Mouse (Mus musculus): ENCODE results near the gene Pdzd2. TPM values are rescaled to one million over a fixed set of nuclear protein-coding genes. Genes with fewer than 3 reads are reported as not detected.
A peak's percentile ranks its signal among the peaks of the same experiment; 100 is the strongest.

Gene Pdzd2
- total RNA-seq, 2 experiments from 2014 or later: 178 to 205 TPM

DNA sequence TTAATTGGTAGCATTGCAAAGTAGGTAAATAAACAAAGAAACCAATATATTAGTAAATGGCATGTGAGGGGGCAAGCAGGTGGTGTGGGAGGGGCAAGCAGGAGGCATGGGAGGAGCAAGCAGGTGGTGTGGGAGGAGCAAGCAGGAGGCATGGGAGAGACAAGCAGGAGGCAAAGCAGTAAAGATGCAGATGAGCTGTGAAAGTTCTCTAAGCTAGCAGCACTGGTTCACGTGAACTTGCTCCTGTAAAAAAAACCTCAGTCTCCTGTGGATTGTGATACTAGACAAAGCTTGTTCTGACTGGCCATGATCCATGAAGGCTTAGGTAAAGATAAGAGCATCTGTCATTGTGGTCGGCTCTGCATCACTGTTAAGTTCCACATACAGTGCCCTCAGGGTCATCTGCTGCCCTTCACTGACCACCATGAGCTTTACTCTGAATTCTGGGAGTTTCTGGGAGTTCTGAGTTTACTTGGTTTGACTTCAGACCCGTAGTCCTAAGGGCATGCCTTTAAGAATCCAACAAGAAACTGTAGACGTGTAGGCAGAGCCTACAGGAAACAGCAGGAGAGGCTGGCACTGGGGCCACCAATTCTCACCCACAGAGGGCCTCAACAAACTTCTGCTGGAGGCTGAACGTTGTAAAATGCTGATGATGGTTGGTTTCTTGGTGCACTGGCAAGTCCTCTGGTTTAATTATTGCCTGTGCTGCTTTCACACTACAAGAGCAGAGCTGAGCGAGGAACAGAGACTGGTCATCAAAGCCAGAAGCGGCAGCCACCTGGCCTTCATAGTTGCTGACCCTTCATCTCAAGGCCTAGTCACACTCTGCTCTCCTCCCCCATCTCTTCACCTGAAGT, 309.9 kb downstream of the Pdzd2 start:
- no peak for DNase-seq

DNA sequence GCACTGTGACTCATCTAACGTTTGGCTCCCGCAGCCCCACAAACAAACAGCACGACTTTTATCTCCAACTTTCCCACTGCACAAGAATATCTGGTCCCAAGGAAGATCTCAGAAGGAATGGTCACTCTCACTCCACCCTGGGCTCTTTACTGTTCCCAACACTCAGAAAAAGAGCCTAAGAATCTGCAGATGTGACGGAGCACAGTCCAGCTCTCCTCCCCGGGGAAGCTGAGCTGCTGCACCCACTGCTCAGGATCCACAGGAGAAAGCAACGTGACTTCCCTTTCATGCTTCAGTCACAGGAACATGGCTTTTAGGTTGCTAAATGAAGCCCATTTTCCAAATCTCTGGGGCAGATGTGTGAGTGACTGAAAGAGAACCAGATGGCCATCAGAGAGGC, 311.9 kb downstream of the Pdzd2 start:
- no peak for DNase-seq

DNA sequence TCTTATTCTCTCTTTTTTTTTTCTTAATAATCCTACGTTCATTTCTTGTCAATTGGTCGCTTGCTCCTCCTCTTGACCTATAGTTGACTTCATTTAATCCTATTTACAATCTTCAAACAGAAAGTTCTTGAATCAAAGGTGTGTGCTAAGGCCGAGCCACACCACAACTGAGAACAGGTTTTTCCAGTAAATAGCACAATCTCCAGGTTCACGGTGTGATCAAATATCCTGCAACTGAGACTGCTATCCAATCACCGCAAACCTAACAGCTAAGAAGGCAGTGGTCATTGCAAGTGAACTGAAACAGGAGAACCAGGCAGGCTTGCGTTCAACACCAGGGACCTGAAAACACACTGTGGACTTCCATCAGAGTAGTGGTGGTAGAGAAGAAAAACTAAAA, 313.4 kb downstream of the Pdzd2 start:
- no peak for DNase-seq

DNA sequence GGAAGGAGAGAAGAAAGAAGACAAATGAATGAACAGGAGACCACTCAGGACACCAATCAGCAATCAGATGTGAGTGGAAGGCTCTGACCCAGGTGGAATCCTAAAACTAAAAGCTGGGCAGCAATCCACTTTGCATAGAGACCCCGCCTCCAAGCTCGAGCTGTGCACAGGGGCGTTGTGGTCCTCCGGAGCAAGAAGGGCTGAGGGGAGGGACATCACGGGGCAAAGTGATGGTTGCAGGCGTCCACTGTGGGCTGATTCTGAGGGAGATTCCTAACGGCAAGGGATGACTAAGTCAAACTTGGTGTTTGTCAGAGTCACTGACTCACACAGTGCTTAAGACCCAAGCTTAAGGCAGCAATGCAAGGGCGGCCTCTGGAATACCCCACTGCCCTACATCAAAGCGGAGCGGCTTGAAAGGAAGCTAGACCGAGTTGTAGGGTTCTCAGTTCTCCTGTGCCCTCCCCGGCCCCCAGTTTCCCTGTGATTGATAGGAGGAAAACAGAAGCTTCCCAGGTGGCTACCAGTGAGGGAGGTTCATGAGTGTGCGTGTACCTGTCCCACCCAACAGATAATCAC, 314.6 kb downstream of the Pdzd2 start:
- no peak for DNase-seq

DNA sequence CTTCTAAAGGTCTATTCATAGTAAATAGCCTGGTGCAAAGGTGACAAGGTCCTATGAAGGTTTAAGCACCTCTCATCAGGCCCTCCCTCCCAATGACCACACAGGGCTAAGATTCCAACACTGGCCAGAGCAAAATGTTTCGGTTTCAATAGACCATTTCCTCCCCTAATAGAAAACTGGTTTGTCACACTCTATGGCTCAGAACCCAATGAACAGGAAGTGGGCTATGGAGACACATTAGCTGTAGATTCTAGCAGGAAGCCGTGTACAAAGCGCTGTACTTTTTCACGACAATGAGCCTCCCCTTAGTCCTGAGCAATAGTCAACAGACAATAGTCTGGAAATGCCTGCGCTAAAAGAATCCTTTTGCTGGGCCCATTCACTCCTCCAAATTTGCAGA, 315.5 kb downstream of the Pdzd2 start:
- no peak for DNase-seq

DNA sequence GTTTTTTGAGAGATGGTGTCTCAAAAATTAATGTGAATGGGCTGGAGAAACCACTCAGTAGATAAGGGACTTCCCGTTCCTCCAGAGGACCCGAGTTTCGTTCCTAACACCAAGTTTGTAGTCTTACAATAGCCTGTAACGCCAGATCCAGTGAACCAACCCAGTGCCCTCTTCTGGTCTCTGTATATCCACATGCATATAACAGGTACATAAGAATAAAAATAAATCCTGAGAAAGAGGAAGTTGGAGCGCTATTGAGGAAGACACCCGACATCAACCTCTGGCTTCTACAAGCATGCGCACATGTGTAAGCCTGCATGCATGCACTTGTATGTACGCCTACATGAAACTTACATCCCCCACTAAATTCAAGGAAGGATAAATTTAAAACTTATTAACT, 318.8 kb downstream of the Pdzd2 start:
- no peak for DNase-seq

DNA sequence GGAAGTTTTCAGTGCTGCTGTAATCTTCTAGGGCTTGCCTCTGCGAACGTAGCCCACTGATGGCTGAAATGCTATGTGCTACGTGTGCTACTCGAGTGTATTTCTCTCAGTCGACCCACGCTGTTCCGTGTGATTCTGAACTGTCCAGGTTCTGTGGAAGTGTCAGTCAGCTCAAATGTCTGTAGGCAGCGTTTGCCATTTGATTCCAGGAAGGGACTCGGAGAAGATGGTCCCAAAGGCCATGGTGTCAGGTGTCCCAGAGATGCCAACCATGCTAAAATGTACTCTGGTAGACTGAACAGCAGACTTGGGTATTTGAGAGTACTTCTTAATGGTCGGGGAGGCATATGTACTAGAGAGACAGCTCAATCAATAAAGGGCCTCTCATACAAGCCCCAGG, 319.3 kb downstream of the Pdzd2 start:
- DNase-seq: no peak

DNA sequence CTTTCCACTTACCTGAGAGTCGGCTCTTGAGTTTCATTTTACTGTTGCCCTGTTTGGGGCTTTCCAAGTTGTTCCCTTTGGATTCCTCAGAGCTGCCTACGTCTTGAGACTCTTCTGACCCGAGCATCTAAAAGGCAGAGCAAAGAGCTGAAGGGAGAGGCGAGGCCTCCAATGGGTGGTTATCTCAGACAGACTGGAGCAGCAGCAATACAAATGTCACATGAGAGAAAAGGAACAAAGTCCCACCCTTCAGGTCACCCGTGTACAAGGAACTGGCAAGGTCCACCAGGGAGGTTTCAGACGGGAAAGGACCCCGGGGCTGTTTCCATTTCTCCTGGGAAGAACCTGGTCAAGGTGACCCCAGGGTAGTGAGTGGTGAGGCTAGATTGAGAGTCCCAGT, 320.3 kb downstream of the Pdzd2 start:
- no peak for DNase-seq

DNA sequence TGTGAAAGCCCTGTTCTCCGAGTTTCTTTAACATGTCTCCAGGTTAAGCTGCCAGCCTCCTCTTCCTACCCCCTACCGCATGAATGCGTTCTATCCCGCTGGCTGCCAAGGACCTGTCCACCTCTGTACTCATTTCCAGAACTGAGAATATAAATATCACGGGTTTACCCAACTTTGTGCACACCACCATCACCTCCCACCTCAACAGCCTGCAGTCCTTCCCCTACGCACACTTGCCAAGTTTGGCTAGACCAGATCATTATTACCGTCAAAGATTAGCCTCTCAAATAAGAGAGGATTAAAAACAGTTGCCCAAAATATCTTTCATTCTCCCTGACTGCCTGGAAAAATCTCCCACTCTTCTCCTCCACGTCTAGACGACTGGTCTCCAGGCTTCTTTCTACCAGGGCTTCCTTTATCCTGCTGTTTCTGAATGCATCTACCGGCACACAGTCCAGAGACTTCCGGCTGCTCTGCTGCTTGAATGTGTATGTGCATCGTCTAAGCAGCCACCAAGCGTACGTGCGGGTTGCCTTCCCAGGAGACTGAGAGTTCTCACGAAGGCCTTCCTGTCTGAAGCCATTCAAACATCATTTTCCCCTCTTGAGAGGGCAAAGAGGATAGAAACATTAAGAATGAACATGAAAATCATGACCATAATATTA, 324.1 kb downstream of the Pdzd2 start:
- peak; percentile 30 for DNase-seq

DNA sequence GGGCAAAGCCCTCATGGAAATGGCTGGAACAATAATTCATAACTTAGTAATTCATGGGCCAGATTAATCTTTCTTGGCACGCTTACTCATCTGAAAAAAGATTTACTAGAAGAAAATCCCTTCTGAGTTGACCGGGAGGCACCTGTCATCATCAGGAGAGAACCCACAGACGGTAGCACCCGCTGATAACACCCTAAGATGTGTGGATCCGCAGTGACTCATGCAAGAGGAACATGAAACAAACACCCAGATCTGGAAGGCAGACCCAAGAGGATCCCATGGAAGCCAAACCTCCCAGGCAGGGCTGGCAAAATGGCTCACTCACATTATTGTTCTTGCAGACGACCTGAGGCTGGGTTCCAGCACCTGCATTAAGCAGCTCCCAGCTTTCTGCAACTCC, 325.0 kb downstream of the Pdzd2 start:
- no peak for DNase-seq

DNA sequence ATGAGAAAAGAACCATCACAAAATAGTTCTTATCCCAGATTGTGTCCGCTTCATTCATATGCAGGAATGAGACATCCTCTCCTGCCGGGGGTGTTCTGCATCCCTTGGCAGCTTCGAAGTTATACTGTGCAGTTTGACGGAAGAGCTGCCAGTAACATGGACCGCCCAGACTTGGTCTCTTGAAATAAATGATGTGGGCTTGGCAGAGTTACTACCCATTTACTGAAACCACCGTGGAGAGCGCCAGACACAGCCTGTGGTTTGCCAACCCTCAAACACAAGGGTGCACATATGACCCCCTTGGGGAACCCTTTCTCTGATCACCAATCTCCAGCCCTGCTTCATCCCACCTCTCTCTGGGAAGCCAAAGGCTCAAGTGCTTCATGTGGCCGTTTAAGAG, 331.5 kb downstream of the Pdzd2 start:
- no peak for DNase-seq

DNA sequence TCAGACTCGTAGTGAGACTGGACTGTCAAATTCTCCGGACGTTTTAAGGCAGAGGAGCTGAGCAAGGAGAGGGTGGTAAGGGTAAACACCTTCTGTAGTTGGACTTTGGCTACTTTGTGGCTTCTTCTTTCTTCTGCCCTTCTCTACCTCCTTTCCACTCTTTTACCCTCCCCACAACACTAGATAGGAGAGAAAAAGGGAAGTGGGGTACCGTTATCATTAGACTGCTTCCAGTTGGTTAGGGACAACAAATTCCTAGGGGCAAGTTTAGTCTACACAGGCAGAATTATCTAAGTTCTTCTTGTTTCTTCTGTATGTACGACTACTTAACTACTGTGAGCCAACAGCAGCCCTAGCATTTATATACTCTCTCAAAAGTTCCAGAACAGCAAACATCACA, 334.1 kb downstream of the Pdzd2 start:
- DNase-seq: no peak

DNA sequence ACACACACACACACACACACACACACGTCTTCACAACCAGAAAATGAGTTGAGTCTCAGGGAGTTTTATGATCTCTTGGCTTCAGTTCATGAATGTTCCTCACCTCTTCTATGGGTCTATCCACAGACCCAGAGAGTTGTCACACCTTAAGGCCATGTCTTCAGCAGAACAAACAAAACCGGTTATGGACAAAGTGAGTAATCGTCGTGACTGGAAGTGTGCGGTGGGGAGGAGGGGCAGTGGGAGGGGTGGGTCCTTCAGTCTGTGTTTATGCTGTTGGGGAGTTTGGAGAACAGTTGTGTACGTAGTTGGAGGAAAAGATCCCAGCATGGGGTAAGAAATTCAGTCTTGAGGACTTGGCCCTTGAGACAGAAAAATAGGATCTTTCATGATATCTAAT, 342.7 kb downstream of the Pdzd2 start:
- no peak for DNase-seq

DNA sequence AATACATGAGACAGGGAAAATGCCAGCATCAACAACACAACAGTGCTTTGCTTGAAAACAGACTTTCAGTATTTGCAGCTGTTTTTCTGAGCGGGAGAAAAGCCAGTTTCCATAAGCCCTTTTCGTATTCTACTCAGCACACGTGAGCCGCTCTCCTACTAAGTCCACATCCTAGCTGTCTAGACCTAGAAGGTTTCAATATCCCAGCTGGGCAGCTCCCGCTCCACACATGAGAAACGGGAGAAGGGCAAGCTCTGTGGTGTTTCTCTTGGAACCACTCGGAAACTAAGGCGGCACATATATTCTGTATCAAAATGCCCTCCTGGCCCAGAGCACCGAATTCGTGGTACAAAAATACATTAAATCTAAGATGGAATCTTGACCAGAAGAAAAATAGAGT, 345.0 kb downstream of the Pdzd2 start:
- DNase-seq: no peak

DNA sequence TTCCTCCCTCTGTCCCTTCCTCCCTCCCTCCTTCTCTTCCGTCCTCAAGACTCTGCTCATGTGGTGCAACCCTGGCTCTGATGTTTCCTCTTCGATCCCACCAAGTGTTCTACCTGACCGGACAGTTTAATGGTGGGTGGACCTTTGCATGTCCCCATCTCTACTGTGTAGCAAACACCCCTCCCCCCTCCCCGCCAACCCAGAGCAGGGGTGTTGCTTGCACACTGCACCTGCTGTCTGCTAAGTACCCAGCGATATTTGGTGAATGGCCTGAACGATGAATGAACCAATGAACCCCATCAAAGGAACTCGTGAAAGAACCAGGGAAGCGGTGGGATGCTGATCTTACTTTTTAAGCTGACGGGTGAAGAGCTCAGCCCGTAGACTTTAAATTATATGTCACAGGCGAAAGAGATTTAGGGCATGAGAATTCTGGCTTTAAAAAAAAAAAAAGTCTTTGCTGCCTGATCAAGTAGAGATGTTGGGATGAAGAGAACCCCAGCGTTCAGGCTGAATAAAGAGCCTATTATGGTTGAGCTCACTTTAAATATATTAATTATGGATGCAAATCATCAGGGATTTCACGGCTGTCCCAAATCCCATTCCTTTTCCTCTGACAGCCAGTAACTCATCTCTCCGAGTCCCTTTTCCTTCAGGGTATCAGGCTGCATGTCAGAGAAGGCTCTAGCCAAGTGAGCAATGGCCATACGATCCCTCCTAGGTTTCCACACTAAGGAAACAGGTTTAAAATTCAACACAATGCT, 350.8 kb downstream of the Pdzd2 start:
- DNase-seq: no peak

DNA sequence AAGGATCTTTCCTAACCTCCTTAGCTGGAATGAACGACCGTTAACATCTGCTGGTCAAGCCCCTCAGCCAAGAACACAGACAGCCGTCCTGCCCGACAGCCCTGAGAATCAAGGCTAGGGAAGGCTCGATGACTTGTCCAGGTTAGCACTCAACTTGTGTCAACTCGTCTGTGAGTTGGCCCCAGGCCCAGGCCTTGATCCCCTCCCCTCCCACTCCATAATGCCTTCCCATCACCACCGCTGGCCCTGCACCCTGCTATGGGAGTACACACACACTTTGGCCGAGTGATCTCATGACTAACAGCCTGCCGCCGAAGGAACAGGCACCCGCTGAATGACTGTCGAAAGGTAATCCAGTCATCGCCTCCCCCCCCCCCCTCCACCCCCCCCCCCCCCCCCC, 355.0 kb downstream of the Pdzd2 start:
- no peak for DNase-seq

DNA sequence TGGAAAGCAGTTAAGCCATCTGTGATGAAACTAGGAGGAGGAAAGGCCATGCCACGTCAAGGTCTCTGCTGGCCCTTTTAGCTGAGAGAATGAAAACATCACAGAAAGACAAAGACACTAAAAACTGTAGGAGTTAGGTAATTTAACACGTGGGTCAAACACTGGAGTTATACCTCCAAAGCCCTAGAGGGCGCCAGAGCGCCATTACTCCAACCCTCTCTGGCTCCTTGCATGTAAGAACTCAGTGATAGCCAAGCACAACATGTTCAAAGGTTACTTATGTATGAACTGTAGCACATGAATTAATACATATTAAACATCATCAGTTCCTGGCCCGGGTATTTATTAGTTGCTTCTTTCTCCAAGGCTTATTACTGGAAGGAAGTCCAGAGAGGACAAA, 359.2 kb downstream of the Pdzd2 start:
- peak; percentile 59 for DNase-seq

DNA sequence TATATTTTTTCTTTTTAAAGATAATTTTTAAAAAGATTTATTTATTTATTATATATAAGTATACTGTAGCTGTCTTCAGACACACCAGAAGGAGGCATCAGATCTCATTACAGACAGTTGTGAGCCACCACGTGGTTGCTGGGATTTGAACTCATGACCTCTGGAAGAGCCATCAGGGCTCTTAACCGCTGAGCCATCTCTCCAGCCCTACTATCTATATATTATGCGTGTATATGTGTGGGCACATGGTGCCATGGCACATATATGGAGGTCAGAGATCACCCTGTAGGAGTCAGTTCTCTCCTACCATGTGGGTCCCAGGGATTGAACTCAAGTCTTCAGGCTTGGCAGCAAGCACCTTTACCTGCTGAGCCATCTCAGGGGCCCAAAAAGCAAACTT, 359.7 kb downstream of the Pdzd2 start:
- DNase-seq: no peak

DNA sequence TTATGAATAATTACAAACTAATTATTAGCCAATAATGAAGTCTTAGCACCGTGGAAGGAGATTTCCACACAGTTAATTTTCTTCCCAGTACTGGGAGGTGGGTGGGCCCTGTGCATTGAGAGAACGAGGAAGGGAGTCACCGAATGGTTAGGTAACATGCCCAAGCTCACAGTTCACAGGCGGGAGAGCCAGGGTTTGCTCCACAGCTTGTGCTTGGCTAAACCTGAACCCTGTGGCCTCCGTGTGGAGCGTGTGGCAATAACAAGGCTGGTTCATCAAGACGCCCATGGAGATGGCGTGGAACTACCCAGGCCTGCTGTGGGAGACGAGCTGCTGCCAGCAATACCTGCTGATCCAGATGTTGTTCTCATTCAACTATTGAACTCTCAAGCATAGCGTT, 361.9 kb downstream of the Pdzd2 start:
- no peak for DNase-seq

DNA sequence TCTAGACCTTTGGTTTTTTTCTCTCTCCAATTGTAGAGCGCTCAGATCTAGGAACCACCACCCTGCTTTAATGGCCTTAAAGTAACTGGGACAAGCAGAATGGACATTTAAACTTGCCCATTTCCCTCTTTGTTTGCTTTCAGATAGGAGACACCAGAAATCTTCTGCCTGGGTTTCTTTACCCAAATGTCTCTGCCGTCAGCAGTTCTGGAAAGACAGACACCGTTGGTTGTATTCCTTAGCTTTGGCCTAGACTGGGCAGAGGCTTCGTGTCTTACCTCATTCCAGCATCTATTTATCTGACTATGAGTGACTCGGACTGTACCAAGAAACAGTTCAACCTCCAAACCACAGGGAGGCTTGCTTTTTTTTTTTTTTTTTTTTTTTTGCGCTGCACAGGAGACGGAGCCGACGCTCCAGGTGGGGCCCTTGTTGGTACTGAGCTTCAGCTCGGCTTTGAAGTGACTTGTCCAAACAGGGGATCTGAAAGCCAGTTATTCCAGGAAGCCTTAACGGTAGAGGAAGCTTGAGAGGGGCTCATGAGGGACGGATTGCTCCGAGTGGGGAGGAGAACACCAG, 363.1 kb downstream of the Pdzd2 start:
- no peak for DNase-seq

DNA sequence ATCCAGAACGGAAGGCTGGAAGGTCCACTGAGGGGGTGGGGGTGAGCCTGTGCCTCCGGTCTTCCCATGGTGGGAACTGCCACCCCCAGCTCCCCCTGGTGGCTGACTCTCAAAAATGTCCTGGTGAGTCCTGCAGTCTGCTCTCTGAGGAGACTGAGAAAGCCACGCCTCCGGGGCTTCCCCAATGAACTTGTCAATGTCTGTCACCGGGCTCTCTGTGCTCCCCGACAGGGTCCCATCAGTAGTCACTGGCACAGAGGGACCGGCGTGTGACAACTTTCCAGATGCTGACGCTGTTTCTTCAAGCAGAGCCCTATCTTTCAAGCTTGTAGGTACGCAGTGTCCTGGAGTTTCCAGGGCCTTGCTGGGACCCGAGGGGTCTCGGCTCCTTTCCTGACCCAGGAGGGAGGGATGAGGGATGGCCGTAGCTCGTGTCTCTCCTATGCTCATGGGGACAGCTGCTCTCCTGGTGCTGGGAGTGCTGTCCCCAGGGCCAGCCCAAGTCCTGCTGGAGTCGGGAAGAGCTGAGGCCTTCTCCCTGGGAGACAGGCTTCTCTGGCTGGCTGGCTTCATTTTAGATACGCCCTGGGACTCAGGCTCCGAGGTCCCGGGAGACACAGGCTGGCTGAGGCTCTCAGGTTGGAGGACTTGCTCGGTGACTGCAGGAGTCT, 363.9 kb downstream of the Pdzd2 start:
- DNase-seq: peak; percentile 95

DNA sequence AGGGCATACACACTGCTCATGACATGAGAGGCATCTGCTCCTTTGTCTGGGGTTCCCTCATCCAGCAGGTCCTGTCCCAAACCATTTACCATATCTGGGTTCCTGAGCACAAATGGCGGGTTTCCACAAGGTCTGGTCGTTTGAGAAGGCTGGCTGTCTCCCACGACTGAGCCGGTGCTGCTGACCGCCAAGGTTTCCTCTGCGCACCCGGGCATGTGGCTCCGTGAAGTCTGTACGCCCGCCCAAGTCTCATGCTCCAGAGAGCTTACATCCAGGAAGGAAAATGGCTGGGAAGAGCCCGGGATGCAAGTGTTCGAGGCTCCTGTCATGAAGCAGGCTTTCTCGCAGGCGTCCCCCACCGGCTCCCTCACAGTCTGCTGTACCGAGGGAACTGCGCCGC, 364.8 kb downstream of the Pdzd2 start:
- DNase-seq: no peak
